Mouse (Mus musculus) cerebellum, adult 9-11 months (tissue): Measurements from ENCODE around the gene Tmem164.

Source experiments
- DNase-seq: peaks from one replicate; pipeline ENCODE4 v3.0.0; 2022

The Tmem164 gene

GRCm38 (mm10) chrX:142830572-142830971, 149.4 kb downstream of the Tmem164 start:
- DNase-seq, result no peak

GRCm38 (mm10) chrX:142832221-142832620, 151.0 kb downstream of the Tmem164 start:
- no peak for DNase-seq

DNA sequence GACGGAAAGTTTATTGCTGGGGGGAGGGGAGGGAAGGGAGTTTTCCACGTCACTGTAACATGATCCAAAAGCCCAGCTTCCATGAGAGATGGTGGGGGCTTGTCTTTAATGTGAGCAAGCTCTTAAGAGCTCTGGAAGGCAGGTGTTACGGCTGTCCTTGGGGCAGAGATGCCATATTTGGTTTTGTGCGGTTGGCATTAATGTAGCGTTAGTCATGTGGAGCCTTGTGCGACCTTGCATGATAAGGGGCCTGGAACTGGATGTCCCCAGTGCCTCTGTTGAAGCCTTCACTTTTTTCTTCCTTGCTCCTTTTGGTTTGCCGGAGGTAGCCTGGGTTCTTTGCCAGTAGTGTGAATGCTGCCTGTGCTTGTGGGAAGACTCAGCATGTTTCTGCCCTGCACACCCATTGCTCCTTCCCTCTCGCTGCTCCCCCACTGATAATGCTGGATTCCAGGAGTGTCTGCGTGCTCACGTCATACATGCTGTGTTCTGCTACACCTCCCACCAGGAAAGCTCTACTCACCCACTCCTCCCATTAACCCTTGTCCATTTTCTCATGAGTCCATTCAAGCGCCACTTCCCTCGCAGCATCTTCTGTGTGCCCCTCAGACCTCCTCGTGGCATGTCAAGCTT, 152.1 kb downstream of the Tmem164 start:
- no peak for DNase-seq

DNA sequence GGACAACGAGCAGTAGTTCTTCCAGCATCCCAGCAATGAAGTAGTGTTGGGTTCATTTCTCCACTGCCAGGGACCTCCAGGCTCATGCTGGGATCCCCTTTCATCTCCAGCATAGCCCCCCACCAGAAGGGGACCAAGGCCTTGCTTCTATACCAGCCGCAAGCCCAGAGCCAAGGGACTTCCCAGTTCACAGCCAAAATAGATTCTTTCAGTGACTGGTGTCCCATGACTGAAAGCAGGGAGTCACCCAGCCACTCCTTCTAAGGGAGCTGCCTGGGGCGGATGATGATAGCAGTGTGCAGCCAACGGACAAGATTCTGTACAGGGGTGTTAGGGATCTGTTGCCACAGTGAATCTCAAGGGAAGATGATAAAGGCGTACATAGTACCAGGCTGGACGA, 153.6 kb downstream of the Tmem164 start:
- no peak for DNase-seq

DNA sequence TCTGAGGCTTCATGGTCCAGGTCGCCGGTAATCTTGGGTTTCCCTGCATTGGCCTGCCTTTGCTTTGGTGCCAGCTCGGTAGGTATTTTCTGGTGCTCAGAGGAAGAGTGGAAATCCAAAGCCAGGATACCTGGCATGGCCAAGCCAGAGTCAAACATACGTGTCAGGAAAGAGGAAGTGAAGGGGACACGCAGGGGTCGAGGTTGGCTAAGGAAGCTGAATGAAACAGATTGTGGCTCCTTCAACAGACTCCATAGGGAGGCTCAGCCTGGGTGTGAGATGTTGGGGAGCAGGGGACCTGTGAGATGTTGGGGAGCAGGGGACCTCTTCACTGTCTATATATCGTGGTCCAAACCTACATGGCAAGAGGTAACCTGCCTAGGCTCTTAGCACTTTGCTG, 155.2 kb downstream of the Tmem164 start:
- no peak for DNase-seq

DNA sequence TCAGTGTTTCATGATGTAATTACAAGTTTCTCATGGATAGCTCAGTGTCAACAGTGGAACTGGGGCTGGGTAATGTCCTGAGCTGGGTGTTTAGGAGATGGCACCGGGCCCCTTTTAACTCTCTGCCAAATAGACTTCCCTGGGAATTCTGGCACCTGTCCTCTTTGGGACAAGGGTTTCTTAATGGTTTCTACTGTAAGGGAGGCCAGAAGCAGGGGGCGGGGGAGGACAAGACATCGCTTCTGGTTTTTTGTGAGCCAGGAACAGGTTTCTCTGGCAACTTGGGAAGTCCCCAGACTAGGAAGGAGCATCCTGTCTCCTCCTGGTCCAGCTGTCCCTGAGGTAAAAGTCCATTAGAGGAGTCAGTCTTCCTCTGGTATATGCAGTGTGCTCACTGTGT, 156.1 kb downstream of the Tmem164 start:
- DNase-seq, result peak; percentile 57

DNA sequence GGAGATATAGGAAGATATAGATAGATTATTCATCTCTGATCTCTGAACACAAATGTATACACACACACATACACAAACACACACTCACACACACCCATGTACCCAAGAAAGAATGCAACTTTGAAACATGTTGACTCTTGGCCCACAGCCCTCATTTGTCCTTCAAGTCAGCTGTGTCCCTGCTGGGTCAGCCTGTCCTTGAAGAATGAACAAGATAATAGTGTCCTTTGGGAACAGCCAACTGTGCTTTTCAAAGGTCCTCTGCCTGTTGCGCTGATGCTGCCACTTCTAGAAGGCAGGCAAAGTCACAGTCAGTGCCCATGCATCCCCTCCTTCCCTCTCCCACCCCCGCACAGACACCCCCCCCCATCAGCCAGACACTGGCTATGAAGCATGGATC, 157.6 kb downstream of the Tmem164 start:
- no peak for DNase-seq

- no peak for DNase-seq
Measured at GRCm38 (mm10) chrX:142839411-142839810, 158.2 kb downstream of the Tmem164 start.

GRCm38 (mm10) chrX:142841916-142842315, 160.7 kb downstream of the Tmem164 start:
- no peak for DNase-seq

DNA sequence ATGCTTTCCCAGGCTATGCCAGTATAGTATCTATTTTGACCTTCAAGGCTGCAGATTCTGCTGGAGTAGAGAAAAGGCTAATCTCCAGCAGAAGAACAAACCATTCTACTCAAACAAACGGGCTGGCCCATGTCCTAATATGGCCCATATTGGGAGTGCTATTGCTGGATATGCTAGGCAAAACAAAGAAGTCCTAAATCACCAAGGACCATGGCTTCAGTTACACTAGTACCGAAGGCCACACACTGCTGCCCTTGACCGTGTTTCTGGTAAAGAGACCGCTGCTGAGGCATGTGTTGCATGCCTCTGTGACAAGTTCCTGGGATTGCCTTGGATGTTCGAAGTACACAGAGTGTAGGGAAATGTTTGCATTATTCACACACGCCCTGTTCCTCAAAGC, 165.1 kb downstream of the Tmem164 start:
- DNase-seq, result no peak

GRCm38 (mm10) chrX:142848032-142848431, 166.8 kb downstream of the Tmem164 start:
- DNase-seq, result no peak

GRCm38 (mm10) chrX:142869844-142870243, 188.6 kb downstream of the Tmem164 start:
- DNase-seq, result no peak

GRCm38 (mm10) chrX:142882255-142882654, 201.0 kb downstream of the Tmem164 start:
- DNase-seq, result no peak

DNA sequence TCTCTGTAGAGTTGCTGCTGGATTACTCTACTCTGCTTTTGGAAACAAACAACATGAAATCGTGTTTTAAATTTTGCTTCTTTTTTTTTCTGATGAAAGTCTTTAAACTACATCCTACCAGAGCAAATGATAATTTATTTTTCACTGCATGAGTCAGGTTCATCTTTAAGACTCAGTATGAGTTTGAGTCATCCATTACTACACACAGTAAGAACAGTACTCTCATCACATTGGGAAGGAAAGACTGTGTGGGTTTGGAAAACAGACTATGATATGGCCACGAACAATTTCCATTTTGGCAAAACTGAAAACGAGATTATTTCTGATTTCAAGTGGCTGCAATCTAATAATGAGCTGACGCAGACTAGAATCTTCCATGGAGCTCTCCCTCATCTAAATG, 202.4 kb downstream of the Tmem164 start:
- no peak for DNase-seq

DNA sequence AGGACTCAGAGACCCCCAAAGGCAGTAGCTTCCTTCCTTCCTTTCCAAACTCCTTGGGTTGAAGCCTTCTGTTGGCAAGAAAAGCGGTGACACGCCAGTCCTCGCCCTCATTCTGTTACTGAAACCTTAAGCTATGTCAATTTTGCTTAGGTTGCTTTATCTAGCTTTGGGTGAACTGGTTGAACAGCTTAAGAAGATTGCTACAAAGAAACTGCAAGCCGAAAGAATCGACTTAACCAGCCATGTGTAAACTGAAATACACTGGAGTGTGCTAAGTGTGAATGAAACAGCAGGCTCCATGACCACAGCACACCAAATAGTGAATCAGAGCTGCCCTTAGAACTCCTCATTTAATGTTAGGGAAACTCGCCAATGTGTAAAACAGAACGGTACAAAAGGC, 204.8 kb downstream of the Tmem164 start:
- DNase-seq, result no peak
